Mouse (Mus musculus) spleen, postnatal 4 days (tissue): ENCODE measurements around the gene Epha4.

Source experiments
- DNase-seq, 2 experiments: peaks; one replicate each; pipeline ENCODE4 v3.0.0; 2022; ENCODE audit warnings: low spot score in 2 of 2

Gene Epha4

DNA sequence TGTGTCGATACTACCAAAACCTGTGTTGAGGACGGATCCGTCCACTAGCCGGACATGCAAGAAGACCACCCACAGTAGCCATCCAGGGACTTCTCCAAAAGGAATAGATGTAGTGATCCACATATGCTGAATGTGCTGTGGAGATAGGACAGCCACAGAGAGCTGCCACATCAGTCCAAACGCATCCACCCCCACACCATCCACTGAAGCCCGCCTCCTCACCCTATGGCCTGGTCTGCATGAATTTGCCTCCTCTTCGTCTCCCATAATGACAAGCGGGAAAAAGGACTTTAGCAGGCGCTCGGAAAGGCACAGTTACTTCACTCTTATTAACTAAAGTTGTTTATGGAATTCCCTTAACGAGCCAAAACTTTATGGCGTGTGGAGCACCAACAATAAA lies 68.5 kb downstream of the Epha4 start:
- DNase-seq: no peak

DNA sequence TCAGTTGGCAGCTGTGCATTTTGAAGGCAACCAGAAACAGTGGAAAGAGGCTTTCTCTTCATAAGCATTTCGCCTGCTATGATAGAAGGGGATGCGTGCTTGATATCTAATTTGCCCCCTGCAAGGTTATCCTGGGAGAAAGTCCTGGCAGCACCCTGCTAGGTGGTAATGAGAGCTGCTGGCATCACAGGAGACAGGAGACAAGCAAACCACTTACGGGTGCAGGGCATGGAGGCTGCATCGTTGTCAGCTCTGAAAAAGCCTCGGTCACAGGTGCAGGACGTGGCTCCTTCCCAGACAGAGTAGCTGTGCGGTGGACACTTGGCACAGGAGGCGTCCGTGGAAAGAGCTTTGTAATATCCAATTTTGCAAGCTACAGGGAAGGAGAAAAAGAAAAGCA lies 70.2 kb downstream of the Epha4 start:
- DNase-seq: no peak

DNA sequence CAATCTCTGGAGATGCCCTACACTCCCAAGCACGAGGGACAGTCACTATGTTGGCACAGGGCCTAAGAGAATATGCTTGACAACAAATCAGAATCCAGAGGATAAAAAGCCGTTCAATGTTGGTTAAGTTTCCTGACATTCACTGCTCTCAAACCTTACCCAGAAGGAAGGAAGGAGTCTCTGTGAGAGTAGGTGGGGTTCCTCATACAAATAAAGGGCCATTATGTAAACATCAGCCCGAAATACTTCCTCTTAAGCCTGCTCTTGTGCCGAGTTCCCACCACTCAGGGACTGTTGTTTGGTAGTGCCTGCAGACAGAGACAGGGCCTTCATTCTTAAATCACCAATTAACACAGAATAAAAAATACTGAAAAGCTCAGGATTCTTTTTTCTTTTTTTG lies 72.9 kb downstream of the Epha4 start:
- no peak for DNase-seq

DNA sequence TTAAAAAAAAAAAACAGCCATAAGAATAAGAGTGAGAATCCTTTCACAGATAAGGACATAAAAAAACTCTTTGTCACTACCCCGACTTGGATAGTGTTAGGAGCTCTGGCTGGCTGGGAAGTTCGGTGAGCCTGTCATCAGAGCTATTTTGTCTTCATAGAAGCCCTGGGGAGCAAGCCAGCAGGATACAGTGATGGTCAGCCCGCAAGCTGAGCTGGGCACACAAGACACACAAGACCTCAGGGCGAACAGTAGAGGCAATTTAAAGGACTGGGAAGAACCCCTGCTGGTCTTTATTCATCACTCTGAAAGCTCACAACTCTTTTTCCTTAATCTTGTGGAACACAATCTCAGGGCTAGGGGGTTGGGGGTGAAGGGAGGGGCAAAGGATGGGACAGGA lies 73.5 kb downstream of the Epha4 start:
- no peak for DNase-seq

DNA sequence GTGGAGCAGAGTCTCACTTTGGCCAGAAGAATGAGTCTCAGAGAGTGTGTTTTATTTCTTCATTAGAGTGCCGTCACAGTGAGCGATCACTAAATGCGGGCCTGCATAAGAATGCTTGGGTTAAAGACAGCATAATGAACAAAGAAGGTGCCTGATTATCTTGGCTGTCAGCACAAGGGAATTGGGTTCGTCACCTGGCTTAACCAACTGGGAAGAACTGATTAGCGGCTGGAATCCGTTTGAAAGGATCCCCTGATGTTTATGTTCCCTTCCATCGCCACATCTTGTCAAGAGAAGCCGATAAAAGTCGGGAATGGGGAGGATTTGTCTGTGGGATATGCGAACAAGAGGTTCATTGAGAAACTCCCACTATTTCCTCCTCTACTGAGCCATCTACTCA lies 74.4 kb downstream of the Epha4 start:
- no peak for DNase-seq

DNA sequence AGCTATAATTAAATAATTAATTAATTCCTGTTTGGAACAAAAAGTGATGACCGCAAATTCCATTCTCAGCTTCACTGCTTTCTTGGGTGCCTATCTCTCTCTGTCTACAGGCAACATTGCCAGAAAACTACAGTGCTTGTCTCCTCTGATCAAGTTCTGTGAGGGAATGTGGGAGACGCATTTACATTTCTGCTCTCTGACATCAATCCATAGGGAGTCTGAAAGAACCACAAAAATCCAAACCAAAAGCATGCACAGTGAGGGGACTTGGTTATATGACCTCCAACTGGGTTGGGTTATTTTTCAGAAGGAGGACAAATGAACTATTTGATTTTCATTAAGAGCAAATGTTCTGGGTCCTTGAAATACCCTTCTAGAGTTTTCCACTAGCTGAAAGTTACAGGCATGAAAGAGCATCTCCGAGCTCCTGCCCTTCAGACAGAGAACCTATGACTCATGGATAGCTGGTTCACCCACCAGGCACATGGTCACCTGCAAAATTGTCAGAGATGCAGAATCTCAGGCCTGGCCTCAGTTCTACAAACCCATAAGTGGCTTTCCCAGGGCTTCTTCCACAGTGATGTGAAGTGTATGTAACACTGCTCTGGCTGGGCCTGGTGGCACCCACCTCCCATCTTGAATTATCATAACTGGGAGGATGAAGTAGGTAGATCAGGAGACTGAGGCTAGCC lies 75.4 kb downstream of the Epha4 start:
- no peak for DNase-seq

DNA sequence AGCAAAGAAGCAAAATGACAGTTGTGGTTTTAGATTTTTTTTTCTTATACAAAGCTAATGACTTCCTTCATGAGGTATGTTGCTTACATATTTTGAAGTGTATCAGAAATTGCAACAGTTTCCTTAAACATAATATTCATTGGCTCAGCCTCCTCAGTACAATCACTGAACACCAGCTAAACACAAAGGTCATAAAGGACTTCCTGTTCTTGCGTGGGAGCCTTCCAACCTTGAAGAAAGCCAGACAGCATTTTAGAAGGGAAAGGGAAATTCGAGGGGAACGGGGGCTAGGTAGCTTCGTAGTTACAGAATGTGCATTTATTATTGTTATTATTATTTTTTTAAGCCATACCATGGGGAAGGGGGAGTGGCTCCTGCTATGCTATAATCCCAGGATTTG lies 76.2 kb downstream of the Epha4 start:
- DNase-seq: no peak

DNA sequence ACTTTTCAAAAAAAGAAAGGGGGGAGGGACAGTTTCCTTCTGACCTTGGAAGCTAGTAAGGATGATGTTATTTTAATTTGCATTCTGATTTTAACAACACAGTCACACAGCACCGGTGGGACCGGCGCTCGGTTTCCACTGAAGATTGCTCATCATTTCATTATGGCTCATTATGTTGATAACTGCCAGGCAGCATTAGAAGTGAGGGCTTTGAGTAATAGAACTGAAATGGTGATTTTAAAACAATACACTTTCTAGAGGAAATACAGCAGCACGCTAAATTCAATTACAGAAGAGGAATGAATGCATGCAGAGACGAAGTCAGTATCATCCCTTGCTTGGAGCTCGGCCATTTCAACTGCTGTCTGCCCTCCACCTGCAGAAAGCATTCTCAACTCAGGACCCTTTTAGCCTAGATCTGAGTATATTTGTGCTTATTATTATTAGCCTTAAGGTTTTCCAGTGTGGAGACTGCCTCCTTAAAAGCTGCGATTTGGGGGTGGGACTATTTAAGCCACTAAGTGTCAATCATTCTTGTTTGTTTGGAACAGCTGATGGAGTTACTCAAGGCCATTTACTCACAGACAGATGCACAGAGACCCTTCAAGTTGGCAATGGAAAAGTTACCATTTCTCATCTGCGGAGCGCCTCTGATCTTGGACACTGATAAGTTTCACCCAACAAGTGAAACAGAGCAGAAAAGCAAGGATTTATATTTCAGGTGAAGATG lies 76.8 kb downstream of the Epha4 start:
- no peak for DNase-seq

DNA sequence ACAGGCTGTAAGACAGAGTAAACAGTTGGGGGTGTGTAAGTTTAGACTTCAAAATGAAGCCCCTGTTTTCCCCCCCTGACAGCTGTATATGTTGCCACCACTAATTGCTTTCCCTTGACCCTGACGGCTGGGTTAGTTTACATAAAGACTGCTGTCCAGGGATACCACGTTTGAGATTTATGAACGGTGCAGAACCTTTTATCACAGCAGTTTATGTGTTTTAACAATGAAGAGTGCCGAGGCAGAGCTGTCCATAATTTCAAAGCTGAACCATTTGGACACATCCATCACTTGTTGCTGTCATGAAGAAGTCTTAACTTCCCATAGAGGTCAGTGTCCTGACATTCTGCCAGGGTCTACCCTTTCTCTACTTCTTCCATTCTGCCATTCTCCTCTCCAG lies 79.8 kb downstream of the Epha4 start:
- DNase-seq: no peak

DNA sequence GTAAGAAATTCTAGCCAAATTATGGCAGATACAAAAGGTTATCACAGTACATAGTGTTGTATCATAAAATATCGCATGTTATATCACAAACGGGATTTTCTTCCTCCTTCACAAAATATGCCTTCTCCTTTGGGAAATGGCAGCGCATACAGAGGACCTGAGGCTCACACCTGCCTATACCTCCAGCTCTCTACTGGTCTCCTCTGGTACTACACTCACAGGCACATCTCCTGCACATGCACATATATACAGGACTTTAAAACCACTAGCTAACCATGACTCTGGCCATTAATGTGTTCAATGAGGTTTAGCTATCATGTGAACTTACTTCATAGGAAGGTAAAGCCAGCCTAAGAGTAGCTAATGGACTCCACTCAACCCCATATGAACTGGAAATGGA lies 81.7 kb downstream of the Epha4 start:
- DNase-seq: no peak

DNA sequence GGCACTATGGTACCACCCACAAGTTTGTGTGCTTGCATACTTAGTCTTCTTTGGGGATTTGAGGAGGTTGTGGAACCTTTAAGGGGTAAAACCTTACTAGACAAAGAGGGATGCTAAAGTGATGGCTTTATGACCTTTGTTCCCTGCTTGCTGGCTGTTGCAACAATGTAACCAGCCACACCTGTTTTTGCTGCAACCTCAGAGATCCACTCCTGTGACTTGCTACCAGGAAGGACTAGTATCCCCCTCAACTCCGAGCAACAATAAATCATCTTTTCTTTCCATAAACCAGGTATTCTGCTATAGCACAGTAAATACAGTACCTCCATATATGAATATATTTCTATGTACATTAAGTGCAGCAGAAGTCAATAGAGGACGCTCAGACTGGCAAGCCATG lies 82.4 kb downstream of the Epha4 start:
- no peak for DNase-seq

DNA sequence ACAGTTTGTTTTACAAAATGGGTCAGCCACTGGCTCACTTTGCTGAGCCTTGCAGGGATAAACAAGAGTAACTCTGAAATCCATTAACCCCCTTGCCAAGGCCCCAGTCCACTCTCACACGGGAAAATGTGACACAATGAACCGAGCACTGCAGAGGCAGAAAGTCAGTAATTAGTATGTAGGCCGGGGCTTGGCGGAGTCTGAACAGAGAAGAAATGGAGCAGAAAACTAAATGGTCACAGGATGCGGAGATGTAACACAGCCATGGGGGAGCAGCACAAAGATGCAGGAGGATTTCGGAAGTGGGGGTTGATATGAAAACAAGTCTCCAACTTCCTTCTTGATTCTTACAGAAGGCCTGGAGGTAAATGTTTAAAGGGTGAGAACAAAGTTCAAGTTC lies 85.7 kb downstream of the Epha4 start:
- DNase-seq: no peak

DNA sequence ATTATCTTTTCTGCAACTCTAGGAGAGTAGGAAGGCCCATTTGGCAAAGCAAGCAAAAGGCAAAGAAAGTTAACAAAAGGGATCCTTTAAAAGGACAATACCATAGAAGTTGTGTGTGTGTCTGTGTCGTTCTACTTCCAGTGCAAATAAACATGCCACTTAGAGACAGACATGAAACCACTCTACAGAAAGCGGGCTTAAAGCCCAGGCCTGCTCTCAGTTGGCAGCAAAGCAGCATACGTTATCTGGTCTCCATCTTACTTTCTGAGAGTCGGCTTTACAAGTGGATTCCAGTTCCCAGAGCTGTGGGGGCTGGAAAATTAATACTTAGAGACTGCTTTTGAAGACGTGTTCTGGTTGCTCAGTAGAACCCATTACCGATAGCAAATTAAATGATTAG lies 87.9 kb downstream of the Epha4 start:
- no peak for DNase-seq

DNA sequence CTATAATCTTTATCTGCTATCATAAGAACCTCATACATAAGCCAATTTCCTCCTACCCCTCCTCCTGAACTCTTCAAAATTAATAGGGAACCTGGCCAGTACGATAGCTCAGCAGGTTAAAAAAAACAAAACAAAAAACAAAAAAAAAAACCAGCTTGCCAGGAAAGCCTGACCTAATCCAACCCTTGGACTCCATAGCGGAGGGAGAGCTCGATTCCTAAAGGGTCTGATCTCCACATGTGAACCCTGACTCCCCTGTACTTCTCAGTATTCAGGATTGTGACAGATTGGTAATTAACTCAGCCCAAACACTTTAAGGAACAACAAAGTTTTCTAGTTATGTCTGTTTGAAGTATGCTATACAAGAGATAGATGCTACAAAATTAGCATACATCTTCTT lies 89.7 kb downstream of the Epha4 start:
- no peak for DNase-seq

DNA sequence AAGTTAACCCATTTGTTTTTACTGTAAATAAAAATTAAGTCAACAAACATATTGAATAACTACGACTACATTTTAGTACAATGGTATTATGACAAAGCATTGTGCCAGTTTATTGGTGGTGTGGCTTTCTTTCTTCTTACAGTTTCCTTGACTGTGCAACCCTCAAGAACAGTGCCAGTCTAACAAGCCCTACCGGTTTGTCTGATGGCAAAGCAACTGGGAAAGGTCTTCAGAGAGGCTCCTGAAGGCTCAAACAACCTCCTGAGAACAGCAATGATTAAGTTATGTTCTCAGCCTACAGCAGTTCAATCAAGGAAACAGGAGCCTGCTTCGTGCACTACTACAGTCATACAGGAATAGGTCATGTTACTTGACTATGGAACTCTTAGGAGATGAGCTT lies 93.8 kb downstream of the Epha4 start:
- no peak for DNase-seq

DNA sequence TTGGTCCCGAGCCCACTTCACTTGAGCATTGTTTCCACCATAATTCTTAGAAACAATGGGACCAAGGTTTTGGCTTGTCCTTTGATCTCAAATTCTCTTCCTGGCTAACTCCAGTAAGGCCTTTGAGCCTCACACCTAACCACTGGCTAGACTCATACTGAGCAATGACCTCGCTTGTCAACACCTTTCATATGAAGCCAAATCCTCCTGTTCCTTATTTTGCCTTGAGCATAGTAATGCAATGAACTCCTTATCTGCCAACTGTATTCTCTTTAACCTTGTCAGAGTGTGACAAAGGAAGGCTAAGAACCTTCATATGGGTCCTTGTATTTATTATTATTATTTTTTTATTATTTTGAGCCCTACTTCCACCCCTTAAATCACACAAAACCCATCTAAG lies 94.5 kb downstream of the Epha4 start:
- no peak for DNase-seq

DNA sequence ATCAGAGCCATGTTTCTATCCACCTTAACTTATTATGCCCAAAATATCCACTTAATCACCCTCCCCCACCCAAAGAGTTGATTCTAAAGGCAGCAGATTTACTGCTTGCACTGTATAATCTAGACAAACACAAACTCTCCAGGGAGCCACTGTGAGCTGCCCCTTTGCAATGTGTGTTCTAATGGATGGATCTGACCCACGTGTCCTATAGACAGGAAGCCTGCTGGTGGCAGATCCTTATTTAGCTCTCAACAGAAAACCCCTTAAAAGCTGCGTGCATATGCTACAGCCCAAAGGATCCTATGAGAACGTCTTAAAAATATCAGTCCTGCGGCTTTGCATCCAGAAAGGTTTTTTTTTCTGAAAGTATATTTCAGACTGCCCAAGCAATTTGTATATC lies 98.0 kb downstream of the Epha4 start:
- no peak for DNase-seq

DNA sequence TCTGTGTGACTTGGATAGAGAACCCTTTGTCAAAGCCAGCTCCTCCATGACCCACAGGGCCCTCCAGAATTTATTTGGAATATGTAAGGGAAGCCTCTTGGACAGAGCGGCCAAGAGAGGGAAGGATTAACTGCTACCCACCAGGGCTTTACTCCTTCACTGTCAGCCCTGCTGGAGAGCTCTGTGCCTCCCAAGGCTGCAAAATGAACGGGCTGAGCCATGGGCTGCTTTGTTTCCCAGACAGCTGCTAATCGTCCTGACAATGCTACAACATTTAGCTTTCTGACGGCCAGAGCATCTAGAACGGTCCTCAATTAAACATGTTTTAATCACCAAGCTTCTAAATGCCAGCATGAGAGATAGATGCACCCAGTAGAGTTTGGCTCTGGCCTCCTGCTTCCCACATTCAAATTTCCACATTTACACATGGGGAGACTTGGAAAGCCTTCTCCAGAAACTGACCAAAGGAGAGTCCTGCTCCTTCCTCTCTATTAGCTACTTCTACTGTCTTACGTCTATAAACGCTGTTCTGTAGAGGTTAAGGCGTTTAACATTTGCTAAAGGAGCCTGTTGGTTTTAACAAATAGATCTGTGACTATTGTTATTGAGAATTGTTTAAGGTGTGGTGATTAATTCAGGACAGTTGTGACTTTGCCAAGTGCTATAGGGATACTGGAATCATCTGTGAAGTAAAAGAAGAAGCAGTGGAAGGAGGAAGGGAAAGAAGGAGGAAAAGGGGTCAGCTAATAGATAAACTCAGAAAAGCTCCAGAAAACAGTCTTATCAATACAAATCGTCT lies 101.8 kb downstream of the Epha4 start:
- no peak for DNase-seq

DNA sequence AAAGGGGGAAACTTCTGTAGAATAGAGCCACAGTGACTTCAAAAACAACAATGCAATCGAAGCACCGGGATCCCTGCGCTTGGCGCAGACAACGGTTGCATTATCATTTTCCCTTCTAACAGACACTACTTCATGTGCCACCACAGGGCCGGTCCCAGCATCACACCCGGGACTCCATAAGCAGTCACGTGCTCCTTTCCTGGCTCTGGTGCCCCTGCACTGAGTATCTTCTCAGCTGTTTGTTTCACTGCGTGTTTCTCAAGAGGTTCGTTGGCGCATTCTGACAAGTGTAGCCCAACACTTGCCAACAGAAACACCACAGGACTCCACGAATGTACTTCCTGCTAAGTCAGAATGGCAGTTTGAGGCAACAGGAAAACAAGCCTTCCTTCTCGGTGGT lies 102.6 kb downstream of the Epha4 start:
- no peak for DNase-seq

DNA sequence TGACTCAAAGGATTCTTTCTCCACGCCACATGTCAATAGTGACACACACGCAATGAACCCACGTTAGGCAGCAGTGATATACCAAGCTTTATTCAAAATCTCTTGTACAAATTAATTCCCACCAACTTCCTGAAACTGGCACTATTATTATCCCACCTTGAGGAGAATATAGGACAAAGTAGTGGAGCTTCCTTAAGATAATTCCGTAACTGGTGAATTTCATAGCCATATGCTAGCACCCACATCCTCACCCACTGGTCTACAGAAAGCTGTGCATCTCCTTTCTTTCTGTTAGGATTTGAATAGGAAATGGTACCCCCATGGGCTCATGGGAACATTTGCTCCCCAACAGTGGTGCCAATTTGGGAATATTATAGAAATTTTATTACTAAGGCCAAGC lies 103.7 kb downstream of the Epha4 start:
- no peak for DNase-seq

DNA sequence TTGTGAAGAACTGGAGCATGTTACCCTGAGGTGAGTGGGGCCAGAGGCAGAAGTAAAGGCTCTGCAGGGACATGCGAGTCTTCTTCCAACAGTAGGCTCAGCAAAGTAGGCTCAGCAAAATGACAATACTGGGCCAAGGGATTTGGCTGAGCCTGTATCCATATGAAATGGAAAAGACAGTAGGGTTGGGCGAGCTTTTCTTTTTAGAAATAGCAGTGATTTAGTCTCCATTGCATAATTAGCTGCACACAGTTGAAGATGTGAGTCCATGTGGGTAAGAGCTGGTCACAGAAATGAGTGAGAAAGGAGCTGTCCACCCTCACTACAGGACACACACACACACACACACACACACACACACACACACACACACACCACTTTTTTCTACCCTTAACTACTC lies 104.2 kb downstream of the Epha4 start:
- DNase-seq: no peak

DNA sequence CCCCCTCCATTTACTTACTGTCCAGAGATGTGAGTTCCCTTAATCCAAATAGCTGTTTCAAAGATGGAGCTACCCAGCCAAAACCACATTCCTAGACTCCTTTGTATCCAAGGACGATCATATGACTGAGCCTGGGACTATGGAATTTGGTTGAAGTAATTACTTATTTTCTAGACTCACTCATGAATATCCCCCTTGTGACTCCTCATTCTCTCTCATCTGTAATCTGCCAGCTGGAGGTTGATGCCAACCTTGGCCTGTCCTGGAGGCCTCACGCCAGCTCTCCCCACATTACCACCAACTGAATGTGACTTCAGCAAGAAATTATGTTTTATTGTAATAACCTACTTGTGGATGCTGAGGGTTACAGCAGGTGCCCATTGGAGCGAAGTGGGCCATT lies 104.7 kb downstream of the Epha4 start:
- DNase-seq: no peak

DNA sequence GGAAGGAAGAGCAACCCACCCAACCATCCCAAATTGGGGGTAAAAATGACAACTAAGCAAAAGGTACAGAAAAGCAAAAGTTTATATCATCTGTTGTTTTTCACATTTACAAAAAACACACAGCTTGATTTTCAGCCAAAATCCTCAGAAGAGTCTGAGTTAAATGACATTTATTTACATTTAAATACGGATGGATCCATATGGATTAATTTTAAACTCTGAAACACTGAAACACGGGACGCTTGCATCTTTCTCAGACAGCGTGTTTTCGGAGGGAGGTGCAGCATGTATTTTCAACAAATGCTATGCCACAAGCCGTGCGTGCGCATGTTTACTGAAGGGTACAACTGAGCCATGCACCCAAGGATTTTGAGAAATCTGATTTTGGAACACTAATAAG lies 105.4 kb downstream of the Epha4 start:
- no peak for DNase-seq
